Mouse (Mus musculus) hindbrain, postnatal 0 days (tissue): ENCODE data around the gene Elf3. TPM values are rescaled to one million over a fixed set of nuclear protein-coding genes. Genes with fewer than 3 reads are reported as not detected.
A peak's percentile ranks its signal among the peaks of the same experiment; 100 is the strongest.

ENCODE experiments used
- ATAC-seq: fragments of 200-750 bp; cut with Nextera tagmentation; 2 replicates; pipeline ENCODE4 v1.8.0; 2017; ENCODE audit warnings: mild to moderate bottlenecking, moderate TSS enrichment, moderate library complexity
- DNase-seq: peaks from one replicate; pipeline ENCODE4 v3.0.0-alpha.2; 2015; ENCODE audit warnings: low spot score
- H3K27ac ChIP-seq: fragments of 300-500 bp; sonication (generic); 2 replicates; pipeline ENCODE4 v1.5.1; 2014; ENCODE audit warnings: mild to moderate bottlenecking
- H3K27me3 ChIP-seq: fragments of 300-500 bp; sonication (generic); 2 replicates; pipeline ENCODE4 v1.6.1; 2014; ENCODE audit warnings: low read length, mixed read lengths; ENCODE audit not compliant: insufficient read depth
- H3K36me3 ChIP-seq: fragments of 300-500 bp; sonication (generic); 2 replicates; pipeline ENCODE4 v1.6.1; 2014; ENCODE audit warnings: low read length, mixed read lengths; ENCODE audit not compliant: insufficient read depth
- H3K4me1 ChIP-seq: fragments of 300-500 bp; sonication (generic); 2 replicates; pipeline ENCODE4 v1.6.1; 2014; ENCODE audit warnings: antibody characterized with exemption, low read length, mixed read lengths; ENCODE audit not compliant: insufficient read depth
- H3K4me2 ChIP-seq: fragments of 300-500 bp; sonication (generic); 2 replicates; pipeline ENCODE4 v1.6.1; 2014; ENCODE audit warnings: low read depth, mild to moderate bottlenecking, low read length, moderate library complexity, mixed read lengths
- H3K4me3 ChIP-seq: fragments of 300-500 bp; sonication (generic); 2 replicates; pipeline ENCODE4 v1.5.1; 2014; ENCODE audit warnings: low read length
- H3K9ac ChIP-seq: fragments of 300-500 bp; sonication (generic); replicated peaks from 2 replicates; pipeline ENCODE4 v1.6.1; 2014; ENCODE audit warnings: mild to moderate bottlenecking, low read length, moderate library complexity, mixed read lengths
- H3K9me3 ChIP-seq: fragments of 300-500 bp; sonication (generic); 2 replicates; pipeline ENCODE4 v1.6.1; 2016; ENCODE audit warnings: low read length, mixed read lengths
- CTCF ChIP-seq: IDR thresholded peaks from 2 replicates; pipeline ENCODE4 v1.5.1; 2016; ENCODE audit warnings: antibody characterized with exemption, control low read depth, low read depth
- WGBS: fragments of 180-500 bp; shearing (Covaris S2); extraction: QIAGEN DNeasy Blood & Tissue Kit; methylation state at CpG from one replicate; pipeline ENCODE4 v1.1.7; 2014; 5-methylcytosine and 5-hydroxymethylcytosine counted together
- polyA plus RNA-seq: library from polyadenylated mRNA; unstranded; fragments of >200 nt; fragmentation: Nextera tagmentation; extraction: Ambion mirVana; gene quantifications from 2 replicates; pipeline ENCODE4 v1.2.1, GENCODE M21; 2015
- total RNA-seq: library from RNA; depleted of rRNA; stranded (reverse); fragments of >200 nt; gene quantifications from 2 replicates; pipeline ENCODE4 v1.2.3, GENCODE M21; 2014; rRNA removed

Elf3 gene
- total RNA-seq (0.10 TPM in 1 of 2 replicates, not detected in the other), polyA plus RNA-seq (0.42 and 0.54 TPM in 2 replicates)

DNA sequence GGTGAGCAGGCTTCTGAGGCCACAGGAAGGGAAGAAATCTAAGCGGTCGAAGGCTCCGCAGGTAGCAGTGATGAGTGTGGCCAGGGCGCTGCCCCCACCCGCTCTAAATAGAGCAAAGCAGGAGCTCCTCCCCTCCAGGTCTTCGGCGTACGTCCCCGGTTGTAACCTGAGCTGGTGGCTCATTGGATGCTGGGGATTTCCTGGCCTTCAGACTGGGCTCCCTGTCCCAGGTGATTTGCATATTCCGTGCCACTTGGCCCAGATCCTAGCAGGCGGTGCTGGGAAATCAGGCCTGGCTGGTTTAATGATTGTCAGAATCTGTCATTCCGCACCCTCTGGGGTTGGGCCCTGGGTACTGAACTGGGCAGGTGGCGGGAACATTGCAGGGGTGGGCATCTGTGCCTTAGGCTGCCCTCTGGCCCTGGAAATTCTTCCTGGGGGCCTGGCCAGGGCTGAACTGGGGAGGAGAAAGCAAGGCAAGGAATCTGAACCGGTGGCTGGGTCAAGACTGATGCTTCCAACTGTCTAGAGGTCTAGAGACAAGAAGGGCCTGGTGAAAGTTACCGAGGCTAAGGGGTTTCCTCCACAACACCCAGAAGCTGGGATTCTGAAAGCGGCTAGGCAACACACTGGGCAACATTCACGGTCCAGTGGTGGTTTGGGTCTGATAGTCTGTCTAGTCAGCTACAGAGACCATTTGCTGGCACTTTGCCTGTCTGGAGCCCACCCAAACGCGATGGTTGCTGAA, at the start of gene Elf3:
Elf3 (minus strand) TSS at position 189 of the 748 bp plus-strand sequence.
- peaks cover 8% of the 10 kb centered on the region; the same call in 1 of the 2 replicates for H3K4me1 ChIP-seq
- no peak for TF ChIP-seq CTCF
- H3K4me2 ChIP-seq, result peak within 1 kb of the TSS; percentile 41
- peaks cover 13% of the 10 kb centered on the region; the same call in 1 of the 2 replicates for H3K36me3 ChIP-seq
- H3K9me3 ChIP-seq, result no peaks in the 10 kb centered on the region
- no peaks in the 10 kb centered on the region for H3K27me3 ChIP-seq
- H3K4me3 ChIP-seq, result 0 out of 2 replicates have a peak within 1 kb of the TSS, but pooled peaks have one; percentile 13
- H3K9ac ChIP-seq, result 0 out of 2 replicates have a peak within 1 kb of the TSS, but pooled peaks have one; percentile 28
- ATAC-seq, result peak; percentile 58
- peak within 1 kb of the TSS; percentile 51; the same call in 1 of the 2 replicates for H3K27ac ChIP-seq
- 11% methylated on average over 19 of the region's 19 CpGs for WGBS
- DNase-seq, result peak; percentile 63

- DNase-seq (peak; percentile 26), ATAC-seq (peak; percentile 66; the same call in 1 of the 2 replicates)
- no peak for TF ChIP-seq CTCF
- Histone ChIP-seq H3K9ac (no peak overlapping the region), H3K4me2 (no peak overlapping the region), H3K9me3 (no peaks in the 10 kb centered on the region), H3K36me3 (0 out of 2 replicates have a peak, but pooled peaks cover 1% of the 10 kb centered on the region), H3K27me3 (no peaks in the 10 kb centered on the region), H3K4me3 (no peak overlapping the region), H3K27ac (no peak overlapping the region), H3K4me1 (no peaks in the 10 kb centered on the region)
- WGBS, result 37% methylated on average over 5 of the region's 5 CpGs
These were observed 32.5 kb upstream of the Elf3 start for GRCm38 (mm10) chr1:135290908-135291307.

- H3K9ac ChIP-seq, result no peak overlapping the region
- no peak for TF ChIP-seq CTCF
- no peaks in the 10 kb centered on the region for H3K36me3 ChIP-seq
- no peak overlapping the region for H3K27ac ChIP-seq
- ATAC-seq (no peak), DNase-seq (no peak)
- H3K27me3 ChIP-seq, result no peaks in the 10 kb centered on the region
- no peak overlapping the region for H3K4me2 ChIP-seq
- 79% methylated on average over 2 of the region's 2 CpGs for WGBS
- no peak overlapping the region for H3K4me3 ChIP-seq
- H3K4me1 ChIP-seq, result 0 out of 2 replicates have a peak, but pooled peaks cover 17% of the 10 kb centered on the region
- H3K9me3 ChIP-seq, result no peaks in the 10 kb centered on the region
These were observed 27.9 kb upstream of the Elf3 start for GRCm38 (mm10) chr1:135286311-135286710.

DNA sequence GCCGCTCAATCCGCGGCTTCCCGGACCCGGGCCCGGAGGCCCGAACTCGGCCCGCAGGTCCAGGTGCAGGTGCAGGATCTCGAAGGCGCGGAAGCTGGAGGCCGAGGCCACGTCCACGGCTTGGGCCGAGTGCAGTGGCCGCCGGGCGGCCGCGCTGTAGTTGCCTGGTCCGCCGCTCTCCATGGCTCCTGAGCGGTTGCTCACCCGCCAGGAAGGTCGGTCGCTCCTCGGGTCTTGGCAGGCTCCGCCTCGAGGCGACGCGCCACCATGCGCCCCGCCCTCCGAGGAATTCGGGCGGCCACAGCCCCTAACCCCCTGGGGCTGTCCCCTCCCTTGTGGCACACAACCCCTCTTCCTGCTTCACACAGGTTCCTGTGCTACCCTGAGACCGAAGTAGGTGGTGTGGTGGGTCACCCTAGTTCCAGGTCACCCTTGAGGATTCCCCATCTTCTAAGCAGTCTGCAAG, 25.5 kb upstream of the Elf3 start, which contains the start of gene Rnpep:
Rnpep (minus strand) TSS at position 259 of the 466 bp plus-strand sequence.
- peak within 1 kb of the TSS; percentile 87 for H3K4me3 ChIP-seq
- ATAC-seq (peak; percentile 89), DNase-seq (peak; percentile 83)
- H3K4me2 ChIP-seq, result peak within 1 kb of the TSS; percentile 69
- H3K4me1 ChIP-seq, result peaks cover 24% of the 10 kb centered on the region; the same call in 1 of the 2 replicates
- TF ChIP-seq CTCF, result 0 out of 2 replicates have a peak, but pooled peaks have one; percentile 8
- H3K36me3 ChIP-seq, result 0 out of 2 replicates have a peak, but pooled peaks cover 6% of the 10 kb centered on the region
- H3K9ac ChIP-seq, result peak within 1 kb of the TSS; percentile 96
- H3K9me3 ChIP-seq, result no peaks in the 10 kb centered on the region
- WGBS, result 0% methylated on average over 38 of the region's 39 CpGs
- H3K27me3 ChIP-seq, result no peaks in the 10 kb centered on the region
- H3K27ac ChIP-seq, result peak within 1 kb of the TSS; percentile 96

GRCm38 (mm10) chr1:135283287-135283825, 25.0 kb upstream of the Elf3 start:
- no peaks in the 10 kb centered on the region for H3K9me3 ChIP-seq
- WGBS, result under 1% methylated on average over 48 of the region's 48 CpGs
- no peak for TF ChIP-seq CTCF
- peak overlapping the region; percentile 87 for H3K4me3 ChIP-seq
- peak overlapping the region; percentile 96 for H3K27ac ChIP-seq
- peak overlapping the region; percentile 69 for H3K4me2 ChIP-seq
- peak; percentile 78 for ATAC-seq
- H3K9ac ChIP-seq, result peak overlapping the region; percentile 96
- no peaks in the 10 kb centered on the region for H3K27me3 ChIP-seq
- 0 out of 2 replicates have a peak, but pooled peaks cover 11% of the 10 kb centered on the region for H3K36me3 ChIP-seq
- DNase-seq, result peak; percentile 67
- peaks cover 24% of the 10 kb centered on the region; the same call in 1 of the 2 replicates for H3K4me1 ChIP-seq

- DNase-seq (peak; percentile 15), ATAC-seq (no peak)
- TF ChIP-seq CTCF, result no peak
- peak overlapping the region; percentile 96 for H3K27ac ChIP-seq
- no peaks in the 10 kb centered on the region for H3K9me3 ChIP-seq
- H3K4me2 ChIP-seq, result peak overlapping the region; percentile 69
- H3K9ac ChIP-seq, result peak overlapping the region; percentile 96
- peak overlapping the region; percentile 87 for H3K4me3 ChIP-seq
- H3K27me3 ChIP-seq, result no peaks in the 10 kb centered on the region
- 38% methylated on average over 13 of the region's 13 CpGs for WGBS
- peaks cover 24% of the 10 kb centered on the region; the same call in 1 of the 2 replicates for H3K4me1 ChIP-seq
- H3K36me3 ChIP-seq, result 0 out of 2 replicates have a peak, but pooled peaks cover 15% of the 10 kb centered on the region
These were observed 24.3 kb upstream of the Elf3 start for GRCm38 (mm10) chr1:135282536-135283286.
